Mouse (Mus musculus): ENCODE measurements around the gene BC025920.

The BC025920 gene

DNA sequence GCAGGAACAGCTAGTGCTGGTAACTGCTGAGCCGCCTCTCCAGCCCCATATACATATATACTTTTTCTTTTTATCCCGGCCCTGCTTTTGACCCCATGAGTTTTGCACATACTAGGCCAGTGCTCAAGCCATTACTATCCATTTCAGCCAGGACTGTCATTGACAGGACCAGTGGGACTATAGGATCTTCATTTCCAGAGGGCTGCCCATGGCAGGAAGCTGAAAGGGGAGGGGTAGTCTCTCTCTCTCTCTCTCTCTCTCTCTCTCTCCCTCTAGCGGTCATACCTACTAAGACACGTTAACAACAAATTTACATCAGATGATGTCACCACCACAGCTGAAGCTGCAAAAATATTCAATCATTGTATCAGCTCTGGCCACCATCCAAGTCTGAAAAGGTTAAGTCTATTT lies 3.3 kb upstream of the BC025920 start:
- in situ Hi-C loops (cut with MboI, MseI), result loop anchor here in 1 of 2 experiments (5.0 kb wide), 1 partner anchor 1205 kb away; the partner anchor contains the start of gene Mbd3

DNA sequence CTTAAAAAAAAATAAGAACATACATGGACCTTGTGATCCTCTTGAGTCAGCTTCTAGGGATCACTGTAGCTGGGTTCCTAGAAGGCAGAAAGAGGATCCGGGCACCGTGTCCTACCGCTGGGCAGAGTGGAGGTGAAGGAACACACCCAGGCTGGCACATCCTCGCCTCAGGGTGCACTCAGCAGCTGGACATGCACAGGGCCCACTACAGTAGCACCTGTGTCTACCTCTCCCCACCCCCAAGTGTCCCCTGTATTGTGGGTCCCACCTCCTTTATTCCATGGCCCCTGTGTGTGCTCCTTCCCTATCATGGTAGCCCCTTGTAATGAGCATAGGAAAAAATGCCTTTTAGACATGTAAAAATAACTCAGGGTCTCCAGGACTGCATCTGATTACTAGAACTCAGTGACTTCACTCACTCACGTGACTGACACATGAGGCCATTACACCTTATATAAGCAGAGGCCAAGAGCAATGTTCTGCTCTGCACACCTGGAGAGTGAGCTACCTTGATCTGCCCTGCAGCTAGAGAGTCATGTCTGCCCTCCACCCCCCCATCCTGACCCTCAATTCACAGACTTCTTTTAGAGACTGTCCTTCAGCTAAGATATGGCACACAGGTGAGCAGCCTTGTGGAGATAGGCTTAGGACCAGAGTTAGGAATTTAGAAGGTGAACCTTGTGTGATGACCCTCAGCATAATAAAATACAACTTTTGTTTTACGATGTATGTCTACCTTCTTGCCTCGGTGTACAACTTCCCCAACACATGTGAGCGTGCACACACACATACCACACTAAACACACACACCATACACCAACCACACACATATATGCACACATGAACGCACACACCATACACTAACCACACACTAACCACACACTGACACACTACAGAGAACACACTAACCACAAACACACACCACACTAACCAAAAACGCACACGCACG lies 1.8 kb upstream of the BC025920 start:
- in situ Hi-C loops (cut with MboI, MseI), result loop anchor here in 1 of 2 experiments (5.0 kb wide), 1 partner anchor 1207 kb away; the partner anchor contains the start of gene Mbd3

DNA sequence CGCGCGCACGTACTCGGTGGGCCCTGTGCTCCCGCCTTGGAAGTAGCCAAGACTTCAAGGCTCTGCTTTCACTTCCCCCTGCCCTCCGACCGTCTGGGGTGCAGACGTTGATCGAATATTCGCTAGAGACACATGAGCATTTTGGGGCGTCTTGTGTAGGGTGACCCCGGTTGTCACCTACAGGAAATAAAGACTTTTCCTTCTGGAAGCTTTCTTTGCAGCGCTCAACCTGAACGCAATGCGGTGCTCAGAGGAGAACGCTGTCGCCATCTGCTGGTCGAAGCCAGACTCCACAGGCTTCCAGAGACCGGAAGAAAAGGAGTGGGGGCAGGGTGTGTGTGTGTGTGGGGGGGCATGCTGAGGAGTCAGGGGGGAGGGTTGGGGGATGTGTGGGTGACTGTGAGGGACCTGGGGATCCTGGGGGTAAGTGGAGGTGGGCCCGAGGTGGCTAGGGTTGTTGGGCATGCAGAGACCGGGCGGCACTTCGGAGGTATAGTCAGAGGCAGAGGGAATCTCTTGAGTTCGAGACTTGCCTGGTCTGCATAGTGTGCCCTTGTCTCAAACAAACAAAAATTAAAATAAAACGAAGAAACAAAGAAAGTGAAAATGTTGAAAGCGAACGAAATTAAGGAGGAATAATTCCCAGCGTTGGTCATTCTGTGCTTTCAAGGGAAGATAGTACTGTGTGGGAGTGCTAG lies 953 bp upstream of the BC025920 start:
- in situ Hi-C loops (cut with MboI, MseI), result loop anchor here in 1 of 2 experiments (5.0 kb wide), 2 partner anchors 33 to 1208 kb away; partner anchors contain the start of genes Mbd3 and Tle2

DNA sequence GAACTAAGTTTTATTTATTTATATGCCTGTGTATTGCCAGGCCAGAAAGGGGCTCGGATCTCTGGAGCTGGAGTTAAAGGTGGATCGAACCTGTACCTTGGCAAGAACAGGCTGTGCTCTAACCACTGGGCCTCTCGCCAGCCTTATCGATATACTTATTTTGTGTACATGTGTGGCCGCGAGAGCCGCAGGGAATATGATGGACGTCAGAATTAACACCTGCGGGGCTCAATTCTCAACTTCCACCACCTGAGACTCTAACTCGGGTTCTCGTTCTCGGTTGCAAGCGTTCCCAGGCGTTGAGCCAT lies 450 bp upstream of the BC025920 start:
- in situ Hi-C loops (cut with MboI, MseI), result loop anchor here in 1 of 2 experiments (5.0 kb wide), 1 partner anchor 33 kb away; the partner anchor contains the start of gene Tle2

DNA sequence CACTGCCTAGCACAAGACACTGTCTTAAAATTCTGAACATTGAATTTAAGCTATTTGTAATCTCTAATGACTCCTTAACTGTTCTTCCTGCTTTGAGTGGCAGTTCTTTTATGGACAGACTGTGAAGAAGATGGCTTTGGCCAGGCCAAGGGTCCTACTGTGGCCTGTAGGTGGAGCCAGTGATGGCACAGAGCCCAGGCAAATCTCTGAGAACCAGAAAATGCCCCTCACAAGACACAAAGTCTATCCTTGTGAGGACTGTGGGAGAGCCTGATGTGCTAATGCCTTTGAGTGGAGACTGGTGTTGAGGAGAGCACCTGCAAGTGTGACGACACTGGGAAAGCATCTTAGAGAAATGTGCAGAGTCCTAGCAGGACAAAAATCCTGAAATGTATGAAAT lies 2.2 kb downstream of the BC025920 start:
- in situ Hi-C loops (cut with MboI, MseI), result loop anchor here in 1 of 2 experiments (5.0 kb wide), 1 partner anchor 36 kb away; the partner anchor contains the start of gene Tle2

DNA sequence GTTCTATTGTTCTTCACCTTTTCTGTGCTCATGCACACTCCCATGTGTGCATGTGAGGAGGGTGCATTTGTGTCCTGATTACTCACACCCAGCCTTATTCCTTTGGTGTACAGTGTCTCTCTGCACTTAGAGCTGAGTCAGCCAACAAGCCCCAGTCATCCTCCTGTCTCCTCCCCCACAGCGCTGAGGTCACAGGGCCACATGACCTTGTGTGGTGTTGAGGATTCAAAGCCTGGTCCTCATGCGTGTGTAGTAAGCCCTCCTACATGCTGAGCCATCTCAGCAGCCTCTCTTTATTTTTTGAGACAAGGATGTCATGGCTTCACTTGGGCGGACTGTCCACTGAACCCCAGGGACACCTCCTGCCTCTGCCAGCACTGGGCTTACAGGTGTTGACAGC lies 6.7 kb downstream of the BC025920 start:
- in situ Hi-C loops (cut with MboI, MseI), result no loop called here

DNA sequence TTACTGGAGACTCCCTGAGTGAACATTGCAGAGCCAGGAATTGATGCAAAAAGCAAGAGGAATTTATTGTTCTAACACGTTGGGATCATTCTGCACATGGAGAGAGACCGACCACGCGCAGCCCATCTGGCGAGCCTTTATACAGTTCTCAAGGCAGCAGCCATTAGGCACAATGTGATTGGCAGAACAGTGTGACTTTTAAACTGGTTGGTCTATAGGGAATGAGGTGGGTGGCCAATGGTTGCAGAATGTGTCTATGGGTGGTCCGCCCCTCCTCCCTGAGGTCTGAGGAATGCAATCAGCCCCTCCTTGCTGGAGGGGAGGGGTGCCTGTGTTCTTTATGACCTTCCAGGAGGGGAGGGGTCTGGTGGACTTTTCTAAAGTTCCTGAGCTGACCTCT lies 9.4 kb downstream of the BC025920 start:
- in situ Hi-C loops (cut with MboI, MseI), result no loop called here

DNA sequence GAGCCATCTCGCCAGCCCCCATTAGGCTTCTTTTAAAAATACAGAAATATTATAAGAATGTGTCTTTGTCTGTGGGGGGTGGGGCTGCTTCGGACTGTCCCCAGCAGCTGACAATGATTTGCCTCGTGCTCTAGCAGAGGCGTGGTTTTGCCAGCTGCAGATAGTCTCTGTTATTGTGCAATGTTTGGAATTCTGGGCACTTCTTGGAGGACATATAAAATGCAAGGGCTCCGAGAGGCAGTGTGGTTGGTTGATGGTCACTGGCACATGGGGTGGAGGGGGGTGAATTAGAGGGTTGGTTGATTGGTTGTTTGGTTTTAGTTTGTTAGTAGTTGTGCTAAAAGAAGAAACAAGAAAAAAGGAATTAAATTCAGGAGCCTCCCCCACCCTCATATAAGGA lies 13.9 kb downstream of the BC025920 start:
- in situ Hi-C loops (cut with MboI, MseI), result no loop called here

DNA sequence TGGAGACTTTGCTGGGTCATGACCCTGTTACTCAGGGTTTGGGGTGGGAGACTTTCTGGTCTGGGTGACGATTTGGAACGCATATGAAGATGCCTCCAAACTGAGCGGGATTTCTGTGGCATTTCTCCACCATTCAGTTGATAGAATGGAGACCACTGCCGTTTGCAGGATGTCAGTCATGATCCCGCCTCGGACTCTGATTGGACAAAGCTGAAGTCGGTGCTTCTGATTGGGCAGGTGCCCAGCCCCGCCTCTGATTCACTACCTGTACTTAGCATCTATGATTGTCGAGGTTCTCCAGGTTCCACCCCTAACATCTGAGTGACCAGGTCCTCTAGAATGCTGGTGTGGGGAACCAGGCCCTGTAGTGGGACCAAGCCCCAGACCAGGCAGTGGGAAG lies 14.7 kb downstream of the BC025920 start:
- in situ Hi-C loops (cut with MboI, MseI), result no loop called here

DNA sequence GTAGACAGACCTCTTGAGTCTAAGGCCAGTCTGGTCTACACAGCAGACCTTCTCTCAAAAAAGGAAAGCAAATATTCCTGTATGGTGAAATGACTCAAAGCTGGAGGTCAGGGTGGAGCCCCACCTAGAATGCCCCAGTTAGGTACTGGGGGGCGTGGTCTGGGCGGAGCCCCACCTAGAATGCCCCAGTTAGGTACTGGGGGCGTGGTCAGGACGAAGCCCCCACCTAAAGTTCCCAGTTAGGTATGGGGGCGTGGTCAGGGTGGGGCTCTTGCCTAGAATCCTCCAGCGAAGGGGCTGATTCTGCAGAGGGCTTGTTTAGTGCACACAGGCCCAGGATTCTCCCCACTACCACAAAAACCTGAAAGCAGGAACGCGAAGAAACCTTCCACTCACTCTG lies 17.4 kb downstream of the BC025920 start:
- in situ Hi-C loops (cut with MboI, MseI), result no loop called here

DNA sequence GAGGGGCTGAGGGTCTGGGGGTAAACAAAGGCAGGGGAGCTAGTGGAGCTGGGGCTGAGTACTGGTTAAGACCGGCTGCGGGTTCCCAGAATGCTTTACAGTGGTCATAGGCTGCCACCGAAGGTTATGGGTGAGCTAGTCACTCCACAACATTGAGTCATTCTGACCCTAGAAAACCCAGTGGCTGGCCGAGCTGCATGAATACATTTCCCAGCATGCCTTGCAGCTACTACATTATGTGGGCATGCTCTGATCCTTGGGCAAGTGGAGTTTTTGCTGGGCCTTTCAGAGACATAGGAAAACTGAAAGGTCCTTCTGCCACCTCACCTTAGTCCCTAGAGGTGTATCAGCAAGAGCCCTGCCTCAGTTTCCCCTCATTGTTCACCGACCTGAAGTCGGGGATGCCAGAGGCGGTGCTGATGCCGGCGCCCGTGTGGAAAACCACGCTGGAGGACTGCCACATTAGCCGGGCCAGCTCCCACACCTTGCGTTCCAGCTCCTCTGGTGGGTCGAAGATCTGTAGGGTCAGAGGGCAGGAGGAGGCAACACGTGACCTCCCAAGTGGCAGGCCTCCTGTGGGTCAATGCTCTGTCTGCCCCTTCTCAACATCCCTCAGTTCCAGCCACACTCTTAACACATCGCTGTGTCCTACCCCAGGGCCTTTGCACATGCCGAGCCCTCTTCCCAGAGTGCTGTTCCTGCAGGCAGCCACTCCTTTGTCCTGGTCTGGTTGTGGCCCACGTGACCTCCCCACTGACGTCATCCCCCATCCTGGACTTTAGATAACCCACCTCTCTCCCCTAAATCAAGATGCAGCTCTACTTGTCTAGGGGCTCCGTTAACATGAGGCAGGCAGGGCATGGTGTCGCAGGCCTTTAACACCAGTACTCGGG lies 20.3 kb downstream of the BC025920 start:
- in situ Hi-C loops (cut with MboI, MseI), result loop anchor here (25.0 kb wide), 2 partner anchors 361 to 1161 kb away; no protein-coding TSS in a partner anchor

DNA sequence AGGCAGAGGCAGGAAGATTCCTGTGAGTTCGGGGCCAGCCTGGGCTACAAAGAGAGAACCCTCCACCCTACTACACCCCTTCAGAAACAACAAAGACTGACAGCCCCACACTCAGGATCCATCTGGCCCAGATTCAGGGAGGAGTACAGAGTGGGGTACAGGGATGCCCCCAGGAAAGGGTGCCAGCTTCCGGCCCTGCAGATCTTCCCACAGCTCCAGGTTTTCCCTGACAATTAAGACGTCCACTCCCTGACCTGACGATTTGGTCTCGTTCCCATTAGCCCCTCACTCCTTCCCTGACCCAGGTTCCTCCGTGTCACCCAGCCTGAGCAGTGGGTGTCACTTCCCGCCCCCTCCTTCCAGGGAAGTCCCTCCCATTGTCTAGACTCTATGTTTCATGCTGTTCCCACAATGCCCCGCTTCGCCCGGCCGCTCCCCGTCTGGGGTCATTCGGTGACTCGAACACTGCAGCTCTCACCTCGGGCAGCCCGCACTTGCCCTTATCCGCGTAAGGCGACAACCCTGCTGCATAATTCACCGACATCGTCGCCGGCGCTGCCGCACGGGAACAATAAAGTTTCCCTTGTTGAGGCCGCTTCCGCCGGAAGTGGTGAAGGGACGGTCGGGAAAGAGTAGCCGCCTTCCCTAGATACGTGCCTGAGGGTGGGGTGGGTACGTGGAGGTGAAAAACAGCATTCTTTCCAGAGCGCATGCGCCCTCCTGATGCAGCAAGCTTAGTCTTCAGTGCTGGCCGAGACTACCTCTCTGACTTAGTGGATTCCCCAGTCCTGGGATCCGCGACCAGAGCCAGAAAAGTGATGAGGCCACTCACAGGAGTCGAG lies 21.1 kb downstream of the BC025920 start, which contains the start of gene Sirt6:
Gene Sirt6 (minus strand): TSS at position 804 of the 842 bp plus-strand sequence.
- in situ Hi-C loops (cut with MboI, MseI), result loop anchor here (25.0 kb wide), 2 partner anchors 360 to 1160 kb away; no protein-coding TSS in a partner anchor

DNA sequence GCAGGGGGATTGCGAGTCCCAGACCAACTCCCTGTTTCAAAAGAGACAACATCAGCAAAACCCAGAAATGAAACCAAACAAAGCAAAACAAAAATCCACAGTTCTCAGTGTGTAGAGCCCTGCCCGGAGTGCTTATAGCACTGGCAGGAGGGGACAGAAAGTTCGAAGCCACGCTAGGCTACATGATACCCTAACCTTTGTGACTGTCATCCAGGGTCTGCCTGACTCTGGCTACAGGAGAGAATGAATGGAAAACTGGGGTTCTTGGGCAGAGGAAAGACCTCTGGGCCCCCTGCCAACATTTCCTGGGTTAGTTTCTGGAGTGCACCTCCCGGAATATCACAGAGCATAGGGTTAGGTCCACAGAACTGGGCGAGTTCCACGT lies 21.8 kb downstream of the BC025920 start:
- in situ Hi-C loops (cut with MboI, MseI), result loop anchor here (25.0 kb wide), 2 partner anchors 359 to 1159 kb away; no protein-coding TSS in a partner anchor

DNA sequence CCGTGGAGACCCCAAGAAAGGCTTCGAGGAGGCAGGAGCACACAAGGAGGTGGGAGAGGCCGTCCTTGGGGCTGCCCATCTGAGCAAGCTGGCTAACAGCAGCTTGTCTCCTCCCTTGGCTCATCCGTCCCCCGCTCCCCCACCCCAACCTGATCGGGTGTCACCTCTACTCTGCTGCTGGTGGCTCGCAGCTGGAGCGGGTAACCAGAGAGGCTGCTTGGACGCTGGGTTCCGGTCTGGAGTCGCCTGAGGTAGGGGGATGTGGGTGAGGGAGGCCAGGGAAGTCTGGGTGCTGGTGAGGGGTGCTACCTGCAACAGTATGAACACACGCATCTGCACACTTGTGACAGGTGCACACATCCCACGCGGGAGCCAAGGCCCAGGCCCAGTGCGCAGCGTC lies 22.3 kb downstream of the BC025920 start, which contains the start of gene Ankrd24:
Gene Ankrd24 (plus strand): TSS at position 151 of the 400 bp plus-strand sequence.
- in situ Hi-C loops (cut with MboI, MseI), result loop anchor here (25.0 kb wide), 2 partner anchors 359 to 1159 kb away; no protein-coding TSS in a partner anchor

DNA sequence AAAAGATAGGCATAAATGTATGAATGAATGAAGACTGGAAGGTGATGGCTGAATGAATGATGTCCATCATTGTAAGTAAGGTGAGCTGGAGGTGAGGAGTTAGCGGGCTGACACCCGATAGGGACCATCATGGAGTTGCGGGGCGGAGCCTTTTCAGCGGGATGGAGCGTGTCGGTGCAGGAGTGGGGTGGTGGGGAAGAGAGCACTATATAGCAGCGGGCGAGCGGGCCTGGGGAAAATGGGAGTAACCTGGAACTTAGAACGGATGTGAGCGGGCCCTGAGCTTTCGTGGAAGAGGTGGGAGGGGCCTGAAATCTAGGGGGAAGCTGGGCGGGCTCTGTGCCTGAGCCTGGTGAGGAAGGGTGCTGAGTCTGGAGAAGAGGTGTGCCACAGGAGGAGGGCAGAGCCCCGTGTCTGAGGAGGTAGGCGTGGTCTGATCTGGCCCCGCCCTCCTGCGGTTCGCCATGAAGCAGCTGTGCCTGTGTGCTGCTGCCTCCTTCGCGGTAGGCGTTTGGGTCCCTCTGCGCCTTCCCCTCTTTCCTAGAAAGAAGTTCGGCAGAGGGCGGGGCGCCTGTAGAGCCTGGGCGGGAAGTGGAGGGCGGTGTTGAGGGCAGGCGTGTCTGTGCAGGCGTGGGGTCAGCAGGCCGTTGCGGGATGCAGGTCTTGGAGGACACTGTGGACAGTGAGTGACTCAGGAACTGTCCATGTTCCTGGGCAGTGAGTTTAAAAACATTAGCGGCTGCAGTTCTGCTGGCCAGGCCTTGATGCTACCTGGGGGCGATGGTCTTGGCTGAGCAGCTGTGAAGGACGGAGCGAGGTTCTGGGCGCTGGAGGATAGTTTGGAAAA lies 27.4 kb downstream of the BC025920 start:
- in situ Hi-C loops (cut with MboI, MseI), result loop anchor here (25.0 kb wide), 2 partner anchors 354 to 1154 kb away; no protein-coding TSS in a partner anchor

DNA sequence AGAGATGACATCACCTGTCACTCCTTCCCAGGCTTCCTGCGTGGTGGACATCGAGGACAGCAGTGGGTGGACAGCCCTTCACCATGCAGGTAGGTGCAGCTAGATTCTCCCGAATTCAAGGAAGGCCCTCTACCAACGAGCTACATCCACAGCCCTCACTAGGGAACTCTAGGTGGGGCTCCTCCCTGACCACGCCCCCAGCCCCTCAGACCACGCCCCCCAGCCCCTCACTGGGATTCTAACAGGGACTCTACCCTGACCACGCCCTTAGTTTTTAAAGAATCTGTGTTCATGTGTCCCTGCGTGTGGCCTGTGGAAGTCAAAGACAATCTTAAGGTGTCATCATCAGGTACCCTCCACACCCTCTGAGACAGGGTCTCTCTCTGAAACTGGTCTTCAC lies 30.3 kb downstream of the BC025920 start:
- in situ Hi-C loops (cut with MboI, MseI), result loop anchor here (5.0 to 25.0 kb wide), 3 partner anchors 351 to 1151 kb away; partner anchors contain the start of gene Tdg (in 1 of the 2)

DNA sequence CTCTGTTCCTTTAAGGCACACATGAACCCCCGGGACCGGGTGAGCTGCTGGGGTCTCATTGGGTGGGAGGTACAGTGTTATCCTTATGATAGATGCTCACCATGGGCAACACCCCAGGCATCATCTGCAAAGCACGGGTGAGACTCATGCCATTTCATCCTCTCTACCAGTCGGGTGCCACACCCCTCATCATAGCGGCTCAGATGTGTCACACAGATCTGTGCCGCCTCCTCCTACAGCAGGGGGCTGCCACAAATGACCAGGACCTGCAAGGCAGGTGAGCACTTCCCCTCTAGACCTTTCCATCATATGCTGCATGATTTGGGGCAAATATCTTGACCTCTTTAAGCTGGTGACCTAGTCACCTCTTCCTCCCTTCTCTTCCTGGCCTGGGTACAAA lies 32.0 kb downstream of the BC025920 start:
- in situ Hi-C loops (cut with MboI, MseI), result loop anchor here (5.0 to 25.0 kb wide), 3 partner anchors 349 to 1149 kb away; partner anchors contain the start of gene Tdg (in 1 of the 2)

DNA sequence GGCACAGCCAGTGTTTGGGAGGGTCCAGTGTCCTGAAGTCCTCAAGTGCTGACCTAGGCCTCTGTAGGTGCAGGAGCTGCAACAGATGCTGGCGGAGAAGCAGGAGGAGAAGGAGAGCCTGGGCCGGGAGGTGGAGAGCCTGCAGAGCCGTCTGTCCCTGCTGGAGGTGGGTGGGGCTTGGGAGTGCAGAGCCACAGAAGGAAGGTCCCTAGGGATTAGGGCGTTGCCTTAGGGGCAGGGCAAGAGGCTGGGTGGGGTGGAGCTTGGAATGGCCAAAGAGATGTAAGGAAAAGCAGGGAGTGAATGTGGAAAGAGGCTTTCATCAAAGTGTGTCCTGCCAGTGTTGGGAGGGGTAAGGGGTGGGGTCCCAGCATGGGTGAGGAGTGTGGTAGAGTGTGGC lies 34.8 kb downstream of the BC025920 start:
- in situ Hi-C loops (cut with MboI, MseI), result loop anchor here (5.0 to 25.0 kb wide), 4 partner anchors 64 to 1146 kb away; partner anchors contain the start of gene Zfp433 (in 1 of the 2)
